Mouse (Mus musculus) frontal cortex, postnatal 10 days (tissue): Measurements from ENCODE around the gene Dda1.
"Not testable (repeated sequence)": the region's sequence is repeated elsewhere in the genome, so short reads cannot be mapped to it uniquely, and the experiment has no call there.

ENCODE experiments used
- DNase-seq, 2 experiments: peaks; one replicate each; pipeline ENCODE4 v3.0.0; 2022; ENCODE audit warnings: low spot score in 2 of 2, mixed read lengths in 1 of 2

The Dda1 gene

GRCm38 (mm10) chr8:71468916-71469315 is at the start of gene Dda1:
Gene Dda1, plus strand, starts transcription at chr8:71469199.
- peak; percentile 98 for DNase-seq

DNA sequence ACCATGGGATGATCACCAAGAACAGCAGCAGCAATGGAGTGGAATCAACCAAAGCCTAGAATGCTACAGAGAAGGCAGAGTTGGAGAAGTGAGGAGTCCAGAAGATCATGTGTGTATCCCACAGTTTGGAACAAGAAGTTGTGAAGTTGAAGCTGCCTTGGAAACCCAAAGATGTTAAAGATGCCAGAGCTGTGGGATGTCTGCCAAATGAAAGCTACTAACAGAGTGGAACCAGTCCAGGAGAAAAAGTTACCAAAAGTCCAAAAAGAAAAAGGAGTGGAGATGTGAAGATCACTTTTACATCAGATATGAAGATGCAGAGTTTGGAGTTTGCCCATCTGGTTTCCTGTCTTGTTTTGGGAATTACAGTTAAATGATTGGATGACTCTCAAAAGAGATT is 46.9 kb upstream of the Dda1 start:
- no peak for DNase-seq

GRCm38 (mm10) chr8:71432935-71433334 is 36.1 kb upstream of the Dda1 start:
- not testable (repeated sequence) for DNase-seq

- no peak for DNase-seq
Measured at GRCm38 (mm10) chr8:71437041-71437440, 32.0 kb upstream of the Dda1 start.

GRCm38 (mm10) chr8:71441404-71441803 is 27.6 kb upstream of the Dda1 start:
- DNase-seq = no peak

DNA sequence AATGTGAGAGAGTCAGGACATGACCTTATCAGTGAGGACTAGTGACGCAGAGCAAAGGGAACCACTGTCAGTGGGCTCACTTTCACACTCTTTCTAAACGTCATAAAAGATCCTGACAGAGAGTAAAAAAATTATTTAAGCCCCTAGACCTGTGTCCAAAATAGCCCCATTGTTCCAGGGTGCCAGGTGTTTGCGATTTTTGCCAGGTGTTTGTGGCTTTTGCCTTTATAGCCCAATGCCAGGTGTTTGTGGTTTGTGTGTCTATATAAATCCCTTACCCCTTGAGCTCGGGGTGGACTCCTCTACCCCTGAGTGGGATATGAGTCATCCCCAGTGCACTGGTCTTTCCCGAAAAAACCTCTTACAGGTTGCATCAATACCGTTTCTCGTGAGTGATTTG is 23.9 kb upstream of the Dda1 start:
- no peak for DNase-seq

- no peak for DNase-seq
Measured at GRCm38 (mm10) chr8:71451337-71451736, 17.7 kb upstream of the Dda1 start.

GRCm38 (mm10) chr8:71451777-71452176 is 17.2 kb upstream of the Dda1 start:
- DNase-seq = no peak

DNA sequence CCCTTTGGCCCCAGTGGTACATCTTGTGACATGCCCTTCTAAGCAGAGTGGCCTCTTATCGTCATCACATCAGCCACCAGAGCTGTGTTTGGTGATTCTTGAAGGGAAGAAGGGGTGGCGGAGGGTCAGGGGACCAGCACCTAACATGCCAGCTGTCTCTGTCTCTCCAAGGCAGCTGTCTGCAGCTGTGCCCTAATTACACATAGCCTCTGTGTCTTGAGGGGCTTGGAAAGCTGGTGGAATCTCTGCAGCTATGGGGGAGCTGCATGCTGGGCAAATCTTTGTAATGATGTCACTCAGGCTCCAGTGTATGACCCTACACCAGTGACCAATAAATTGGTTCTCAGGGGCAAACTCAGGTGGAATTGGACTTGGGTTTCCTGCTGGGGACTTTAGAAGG is 16.3 kb upstream of the Dda1 start:
- DNase-seq = peak in 1 of 2 experiments; percentile 2

DNA sequence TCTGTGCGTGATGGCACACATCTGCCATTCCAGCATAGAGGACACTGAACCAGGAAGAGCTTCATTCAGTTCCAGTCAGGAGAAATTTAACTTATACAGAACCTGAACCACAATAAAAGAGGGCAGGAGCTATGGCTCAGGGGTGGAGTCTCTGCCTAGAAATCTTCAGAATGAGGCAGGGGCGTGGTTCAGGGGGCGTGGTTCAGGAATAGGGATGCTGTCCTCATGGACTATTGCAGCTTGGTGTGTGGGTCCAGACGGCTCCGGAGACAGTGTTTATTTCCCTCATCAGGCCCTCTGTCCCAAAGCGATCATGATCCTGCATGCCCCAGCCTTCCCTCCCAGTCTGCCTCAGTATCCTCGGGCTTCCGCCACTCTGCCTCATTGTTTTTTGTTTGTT is 14.3 kb upstream of the Dda1 start:
- peak in 1 of 2 experiments; percentile 3 for DNase-seq

DNA sequence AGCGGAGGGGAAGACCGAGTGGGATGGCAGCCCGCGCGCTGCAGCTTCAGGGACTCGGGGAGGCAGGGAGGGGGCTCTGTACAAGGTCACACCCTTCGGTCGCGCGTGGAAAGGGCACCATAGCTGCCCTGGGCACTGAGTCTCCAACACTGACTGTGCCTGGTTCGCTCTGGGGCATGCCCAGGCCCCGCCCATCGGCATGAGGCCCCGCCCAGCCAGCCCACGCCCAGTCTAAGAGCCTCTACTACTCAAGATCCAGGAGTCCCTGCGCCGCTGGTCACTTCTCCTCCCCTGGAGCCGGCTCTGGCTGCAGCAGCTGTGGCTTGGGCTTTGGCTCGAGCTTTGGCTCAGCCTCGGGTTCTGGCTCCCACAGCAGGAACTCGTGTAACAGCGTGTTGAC is 12.1 kb upstream of the Dda1 start:
- DNase-seq = peak in 1 of 2 experiments; percentile 7

DNA sequence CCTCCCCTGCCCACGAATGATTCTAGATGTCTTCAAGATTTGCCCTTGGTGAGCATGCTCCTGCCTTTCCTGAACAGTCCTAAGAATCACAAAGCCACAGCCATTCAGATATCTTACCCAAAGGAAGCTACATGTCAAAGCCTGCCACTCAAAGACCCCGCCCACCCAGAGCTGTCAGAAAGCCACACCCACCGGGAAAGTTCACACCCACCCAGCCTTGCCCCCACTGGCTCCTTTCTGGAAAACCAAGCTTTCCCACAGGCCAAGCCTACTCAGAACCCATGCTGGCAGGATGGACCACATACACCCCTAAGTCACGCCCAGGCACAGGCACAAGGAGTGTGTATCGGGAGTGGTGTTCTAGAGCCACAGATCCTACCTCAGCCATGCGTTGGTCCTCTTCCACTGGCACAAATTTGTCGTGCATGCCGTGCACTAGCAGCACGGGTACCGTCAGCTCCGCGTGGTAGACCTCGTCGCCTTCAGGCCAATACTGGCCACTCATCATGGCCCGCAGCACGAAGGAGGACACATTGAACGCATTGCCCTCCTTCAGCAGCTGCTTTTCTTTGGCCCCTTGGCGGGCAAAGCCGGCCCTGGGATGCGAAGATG is 11.2 kb upstream of the Dda1 start:
- peak; percentile 9 to 18 for DNase-seq

- no peak for DNase-seq
Measured at GRCm38 (mm10) chr8:71460716-71461115, 8.3 kb upstream of the Dda1 start.

- peak in 1 of 2 experiments; percentile 45 for DNase-seq
Measured at GRCm38 (mm10) chr8:71461152-71461840, 7.7 kb upstream of the Dda1 start.

DNA sequence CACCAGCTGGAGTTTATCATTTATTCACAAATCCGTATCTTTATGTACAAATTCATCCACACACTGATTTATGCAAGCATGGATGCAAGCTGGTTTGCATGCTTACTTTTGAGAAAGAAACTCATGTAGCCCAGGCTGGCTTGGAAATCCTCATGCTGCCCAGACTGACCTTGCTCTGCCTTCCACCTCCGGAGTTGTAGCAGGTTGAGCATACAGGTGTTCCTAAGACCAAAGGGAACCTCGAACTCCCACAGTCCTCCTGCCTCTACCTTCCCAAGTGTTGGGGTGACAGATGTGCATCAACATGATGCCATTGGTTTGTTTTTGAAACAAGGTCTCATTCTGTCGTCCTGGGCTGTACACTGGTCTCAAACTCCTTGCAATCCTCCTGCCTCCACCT is 6.8 kb upstream of the Dda1 start:
- DNase-seq = peak in 1 of 2 experiments; percentile 10

GRCm38 (mm10) chr8:71462786-71463185 is 6.2 kb upstream of the Dda1 start:
- peak in 1 of 2 experiments; percentile 63 for DNase-seq

GRCm38 (mm10) chr8:71463188-71464033 is 5.6 kb upstream of the Dda1 start, which contains the start of gene Abhd8:
Gene Abhd8, minus strand, starts transcription at chr8:71463655.
- peak; percentile 97 for DNase-seq

- DNase-seq = peak; percentile 98 to 99
Measured at GRCm38 (mm10) chr8:71464513-71465500, 4.2 kb upstream of the Dda1 start, which contains the start of gene Mrpl34. Gene Mrpl34, plus strand, starts transcription at chr8:71464959.

DNA sequence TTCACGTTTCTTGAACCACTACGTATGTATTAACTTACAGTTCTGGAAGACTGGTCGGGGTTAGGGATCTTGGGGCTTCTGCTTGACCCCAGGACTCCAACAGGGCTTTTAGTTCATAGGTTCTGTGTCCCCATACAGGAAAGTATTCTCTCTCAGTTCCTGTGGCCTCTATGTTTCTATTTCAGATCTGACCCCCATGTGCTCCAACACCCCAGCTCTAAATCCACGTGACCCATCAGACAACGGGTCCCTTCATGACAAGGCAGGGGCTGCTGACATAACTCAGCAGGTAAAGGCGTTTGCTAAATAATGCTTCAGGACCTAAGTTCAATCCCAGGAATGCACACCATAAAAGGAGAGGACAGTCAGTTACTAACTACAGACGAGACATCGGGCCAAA is 3.3 kb upstream of the Dda1 start:
- DNase-seq = peak in 1 of 2 experiments; percentile 6

DNA sequence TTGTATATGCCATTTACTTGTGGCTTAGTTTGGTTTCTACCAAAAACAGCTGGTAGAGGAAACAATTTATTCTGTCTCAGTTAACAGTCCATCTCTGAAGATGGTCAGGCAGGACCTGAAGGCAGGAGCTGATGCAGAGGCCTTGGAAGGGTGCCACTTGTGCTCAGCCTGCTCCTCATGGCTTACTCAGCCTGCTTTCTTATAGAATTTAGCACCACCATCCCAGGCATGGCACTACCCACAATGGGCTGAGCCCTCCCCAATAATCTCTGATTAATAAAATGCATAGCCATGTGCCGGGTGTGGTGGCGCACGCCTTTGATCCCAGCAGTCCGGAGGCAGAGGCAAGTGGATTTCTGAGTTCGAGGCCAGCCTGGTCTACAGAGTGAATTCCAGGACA is 2.8 kb upstream of the Dda1 start:
- DNase-seq = peak in 1 of 2 experiments; percentile 15

- DNase-seq = no peak
Measured at GRCm38 (mm10) chr8:71467201-71467600, 1.8 kb upstream of the Dda1 start.
